Mouse (Mus musculus) lung, adult 2 months (tissue): ENCODE data around the gene Gjc1.

Source experiments
- CTCF ChIP-seq: fragments of 200-500 bp; IDR thresholded peaks from 2 replicates; pipeline ENCODE4 v1.5.1; 2011; ENCODE audit warnings: mild to moderate bottlenecking, low read length, control low read depth; ENCODE audit not compliant: insufficient read depth
- POLR2A ChIP-seq: fragments of 200-500 bp; IDR thresholded peaks from 2 replicates; pipeline ENCODE4 v1.6.1; 2011; ENCODE audit warnings: low read depth, mild to moderate bottlenecking, control low read depth, low read length, borderline replicate concordance; ENCODE audit errors: extremely low read depth

DNA sequence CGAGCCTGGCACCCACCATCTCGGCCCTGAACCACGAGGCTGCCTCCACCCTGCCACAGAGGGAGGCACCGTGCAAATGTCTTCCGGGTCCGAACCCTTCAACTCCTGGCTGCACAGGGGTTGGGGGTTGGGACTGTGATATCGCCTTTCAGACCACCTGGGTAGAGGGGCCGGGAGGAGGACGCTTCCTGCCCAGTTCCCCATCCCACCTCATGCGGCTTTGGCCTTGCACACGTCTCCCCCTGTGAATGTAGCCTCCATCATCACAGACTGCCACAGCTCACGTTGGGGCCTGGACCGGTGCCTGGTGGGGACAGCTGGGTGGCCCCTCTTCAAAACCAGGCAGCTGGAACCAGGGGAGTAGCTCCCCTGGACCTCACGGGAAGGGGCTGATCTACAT is 41.3 kb downstream of the Gjc1 start:
- TF ChIP-seq CTCF (no peak), POLR2A (no peak)
